Mouse (Mus musculus): ENCODE data around the gene Mtcl1.
A peak's percentile ranks its signal among the peaks of the same experiment; 100 is the strongest.

Gene Mtcl1

DNA sequence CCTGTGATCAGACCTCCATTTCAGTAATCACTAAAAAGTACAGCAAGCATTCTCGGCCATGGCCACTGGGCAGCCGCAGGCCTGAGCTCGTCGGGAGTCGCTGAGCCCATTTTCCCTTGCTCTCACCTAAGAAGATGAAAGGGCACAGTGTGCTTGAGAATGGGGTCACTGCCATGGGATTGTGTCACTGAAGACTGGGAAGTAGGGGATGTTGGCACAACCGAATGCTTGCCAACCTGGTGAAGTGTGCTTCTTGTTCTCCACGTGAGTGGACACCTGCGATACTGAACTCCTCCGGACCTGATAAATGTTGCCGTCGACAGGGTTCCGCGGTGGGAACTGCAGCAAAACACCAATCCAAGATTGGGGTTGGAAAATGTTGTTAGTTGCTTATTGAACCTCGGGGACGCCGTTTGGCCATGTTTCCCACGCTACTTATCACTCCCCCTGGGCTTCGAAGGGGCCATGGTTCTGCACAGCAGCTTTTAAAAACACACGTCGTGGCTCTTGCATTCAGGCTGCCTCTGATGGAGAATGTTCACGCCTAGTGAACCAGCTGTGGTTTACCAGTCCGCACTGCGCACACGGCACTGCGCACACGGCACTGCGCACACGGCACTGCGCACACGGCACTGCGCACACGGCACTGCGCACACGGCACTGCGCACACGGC is 85.6 kb downstream of the Mtcl1 start:
- peak; percentile 69 for DNase-seq (ENCODE audit: low read depth, low spot score)

DNA sequence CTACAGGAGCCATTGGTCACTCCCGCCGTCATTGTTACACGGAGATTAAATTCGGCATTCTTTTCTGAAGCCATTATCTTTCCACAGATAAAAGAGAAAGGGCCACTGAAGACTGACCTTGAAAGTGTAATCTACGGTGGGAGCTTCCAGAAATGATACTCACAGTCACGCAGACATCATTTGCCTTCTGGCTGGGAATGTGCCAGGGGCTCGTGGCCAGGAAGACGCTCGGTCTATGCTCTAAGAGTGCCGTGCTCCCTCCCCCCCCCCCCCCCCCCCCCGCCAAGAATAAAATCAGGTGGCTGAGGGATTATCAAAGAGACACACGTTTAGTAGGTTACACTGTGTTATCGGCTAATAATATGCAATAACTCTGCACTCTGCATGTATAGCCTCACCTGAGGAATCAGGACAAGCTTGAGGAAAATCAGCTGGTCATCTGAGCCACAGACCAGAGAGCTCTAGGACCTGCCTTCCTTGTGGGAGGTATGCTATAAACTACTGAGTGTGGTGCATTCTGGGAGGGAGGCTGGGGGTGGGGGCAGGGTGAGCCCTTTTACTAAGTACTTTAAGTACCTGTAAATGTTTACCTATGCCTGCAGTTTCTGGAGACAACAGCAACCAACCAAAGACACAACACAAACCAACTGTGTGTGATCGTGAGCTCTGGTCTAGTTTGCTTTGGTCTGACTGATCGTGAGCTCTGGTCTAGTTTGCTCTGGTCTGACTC is 87.1 kb downstream of the Mtcl1 start:
- peak; percentile 60 for DNase-seq (ENCODE audit: low read depth, low spot score)

DNA sequence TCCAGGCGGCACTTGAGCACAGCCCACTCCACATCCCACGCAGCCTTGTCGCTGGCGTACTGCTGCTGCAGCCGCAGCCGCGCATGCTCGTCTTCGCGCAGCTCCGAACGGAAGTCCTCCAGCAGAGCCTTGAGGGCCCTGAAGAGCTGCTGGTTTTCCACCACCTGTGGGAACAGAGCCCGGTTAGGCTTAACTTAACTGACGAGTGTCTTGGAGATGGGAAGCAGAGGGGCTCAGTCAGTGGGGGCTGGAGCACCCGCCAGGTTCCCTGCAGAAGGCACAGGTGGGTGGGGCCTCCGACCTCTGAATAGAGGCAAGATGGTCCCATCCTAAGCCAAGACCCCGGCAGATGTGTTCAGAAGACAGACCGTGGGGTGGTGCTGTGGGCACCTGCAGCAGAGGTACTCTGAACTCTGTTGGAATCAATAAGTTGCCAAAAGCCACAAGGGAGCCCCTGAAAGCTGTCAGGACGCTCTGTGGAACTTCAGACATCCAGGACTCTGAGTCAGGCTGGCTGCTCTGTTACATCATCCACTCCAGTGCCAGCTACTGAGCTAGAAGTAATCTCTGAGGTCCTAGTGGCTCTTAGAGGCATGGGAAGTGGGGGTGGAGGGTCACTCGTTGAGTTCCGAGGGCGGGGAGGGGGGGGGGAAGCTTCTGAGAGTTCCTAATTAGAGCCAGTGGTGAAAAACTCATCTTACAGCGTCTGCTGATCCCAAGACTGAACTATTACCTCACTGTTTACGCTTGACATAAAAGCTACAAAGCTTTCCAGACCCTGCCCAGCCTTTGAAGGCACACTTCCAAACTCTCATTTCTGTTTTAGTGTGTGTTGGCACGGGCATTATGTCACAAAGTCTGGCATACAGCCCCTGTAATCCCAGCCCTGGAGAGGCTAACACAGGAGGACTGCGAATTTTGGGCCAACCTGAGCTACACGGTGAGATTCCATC is 91.2 kb downstream of the Mtcl1 start:
- peak; percentile 47 for DNase-seq (ENCODE audit: low read depth, low spot score)

DNA sequence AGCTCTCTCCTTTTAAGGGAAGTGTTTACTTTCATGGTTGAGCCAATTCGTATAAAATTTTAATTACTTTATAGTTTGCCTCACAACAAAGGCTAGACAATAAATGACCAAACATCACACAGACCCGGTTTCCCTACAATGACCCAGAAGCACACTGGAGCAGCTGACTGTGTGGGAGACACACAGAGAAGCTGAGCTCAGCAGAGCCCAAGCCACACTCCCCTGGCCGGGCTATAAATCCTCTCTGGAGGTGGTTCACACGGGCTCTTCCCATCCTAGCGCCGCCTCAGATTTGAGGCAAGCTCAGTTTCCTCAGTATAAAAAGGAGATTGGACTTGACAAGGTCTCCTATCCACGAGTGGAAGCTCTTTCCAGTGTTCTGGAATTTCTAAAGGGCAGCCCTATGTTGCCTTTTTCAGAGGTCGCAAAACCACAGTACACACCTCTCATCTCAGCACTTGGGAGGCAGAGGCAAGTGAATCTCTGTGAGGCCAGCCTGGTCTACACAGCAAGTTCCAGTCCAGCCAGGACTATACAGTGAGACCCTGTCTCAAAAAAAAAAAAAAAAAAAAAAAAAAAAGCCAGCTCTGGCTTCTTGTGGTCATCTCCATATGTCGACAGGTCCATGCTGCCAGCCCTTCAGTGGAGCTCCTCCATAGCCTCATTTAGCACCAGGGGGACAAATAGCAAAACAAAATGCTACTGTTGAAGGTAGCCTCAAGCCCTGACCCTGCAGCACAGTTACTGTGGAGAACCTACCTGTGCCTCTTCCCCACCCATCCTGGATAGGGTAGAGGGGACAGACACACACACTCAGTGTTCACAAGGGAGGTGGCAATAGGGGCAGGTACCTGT is 92.2 kb downstream of the Mtcl1 start:
- no peak for DNase-seq (ENCODE audit: low read depth, low spot score)

DNA sequence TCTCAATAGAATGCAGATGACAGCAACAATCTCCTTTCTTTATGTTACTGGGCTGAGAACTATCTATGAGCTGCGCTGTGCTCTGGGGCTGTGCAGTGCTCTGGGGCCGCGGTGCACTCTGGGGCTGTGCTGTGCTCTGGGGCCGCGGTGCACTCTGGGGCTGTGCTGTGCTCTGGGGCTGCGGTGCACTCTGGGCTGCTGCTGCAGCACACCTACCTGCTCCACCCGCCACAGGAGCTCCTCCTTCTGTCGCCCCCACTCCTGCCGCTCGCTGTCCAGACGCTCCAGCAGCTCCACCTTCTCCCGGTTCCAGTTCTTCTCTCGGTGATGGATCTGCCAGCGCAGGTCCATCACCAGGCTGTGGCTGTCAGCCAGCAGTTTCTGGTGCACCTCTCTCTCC is 95.6 kb downstream of the Mtcl1 start:
- DNase-seq (ENCODE audit: low read depth, low spot score): peak; percentile 45

DNA sequence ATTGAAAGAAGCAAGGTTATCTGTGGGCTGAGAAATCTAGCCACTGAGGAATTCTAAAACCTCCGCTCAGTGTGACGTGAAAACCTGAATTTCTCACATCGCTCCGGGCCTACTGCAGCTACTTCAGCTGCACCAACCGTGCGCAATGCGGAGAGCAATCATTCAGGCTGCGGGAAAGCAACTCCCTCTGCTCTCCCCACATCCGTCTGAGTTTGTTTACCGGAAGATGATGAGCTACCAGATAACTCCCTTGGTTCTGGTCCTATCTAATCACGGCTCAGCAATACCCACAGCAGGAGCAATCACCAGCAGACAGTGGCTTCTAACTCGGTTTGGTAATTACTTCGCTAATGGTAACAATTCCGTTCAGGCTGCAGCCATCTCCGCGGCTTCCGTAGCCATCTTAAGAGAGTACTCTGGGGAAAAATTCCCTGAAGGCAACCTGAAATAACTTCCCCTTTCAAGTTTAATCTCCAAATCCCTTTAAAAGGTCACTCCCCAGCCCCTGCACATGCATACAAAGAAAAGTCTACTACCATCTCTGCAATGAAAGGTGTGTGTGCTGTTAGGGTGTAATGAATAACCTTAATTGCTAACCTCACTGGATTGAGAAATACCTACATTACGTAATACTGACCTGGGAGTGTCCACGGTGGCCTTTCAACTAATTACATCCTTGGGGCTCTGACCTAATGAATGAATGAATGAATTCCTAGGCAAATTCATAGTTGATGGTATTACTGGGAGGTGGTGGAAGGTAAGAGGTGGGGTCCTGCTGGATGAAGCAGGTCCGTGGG is 96.5 kb downstream of the Mtcl1 start:
- DNase-seq (ENCODE audit: low read depth, low spot score): no peak

DNA sequence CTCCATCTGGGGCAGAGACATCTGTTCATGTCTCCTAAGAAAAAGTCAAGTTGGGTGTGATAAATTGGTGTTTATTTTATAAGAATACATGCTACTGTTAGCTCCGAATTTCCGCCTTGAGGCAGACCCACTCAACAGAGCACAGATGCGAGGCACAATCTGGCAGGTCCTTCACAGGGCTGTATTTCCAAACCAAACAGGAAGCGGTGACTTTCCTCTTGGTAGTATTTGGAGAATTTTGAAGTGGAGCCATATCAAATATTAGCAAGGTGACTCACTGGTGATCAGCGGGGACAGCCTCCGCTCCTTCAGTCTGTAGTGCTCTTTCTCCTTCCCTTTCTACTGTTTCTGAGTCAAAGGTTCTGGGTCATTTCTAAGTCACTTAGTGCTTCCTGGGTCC is 97.3 kb downstream of the Mtcl1 start:
- DNase-seq (ENCODE audit: low read depth, low spot score): no peak

DNA sequence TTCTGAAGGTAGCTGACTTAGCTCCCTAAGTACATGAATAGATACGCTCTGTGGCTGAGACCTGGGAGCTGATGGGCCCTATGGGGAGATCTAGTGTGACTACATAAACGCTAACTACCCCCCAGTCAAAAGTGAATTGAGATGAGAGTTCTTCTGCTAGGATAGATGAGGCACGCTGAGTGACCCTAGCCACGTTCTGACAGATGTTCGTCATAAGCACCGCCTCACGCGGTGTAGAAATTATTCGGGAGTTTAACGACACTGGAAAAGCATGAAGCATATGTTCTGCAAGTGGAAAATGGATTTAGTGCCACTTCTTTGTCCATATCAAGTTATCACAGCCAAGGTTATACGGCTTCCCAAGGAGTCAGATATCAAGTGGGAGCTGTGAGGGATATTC is 98.9 kb downstream of the Mtcl1 start:
- DNase-seq (ENCODE audit: low read depth, low spot score): no peak

DNA sequence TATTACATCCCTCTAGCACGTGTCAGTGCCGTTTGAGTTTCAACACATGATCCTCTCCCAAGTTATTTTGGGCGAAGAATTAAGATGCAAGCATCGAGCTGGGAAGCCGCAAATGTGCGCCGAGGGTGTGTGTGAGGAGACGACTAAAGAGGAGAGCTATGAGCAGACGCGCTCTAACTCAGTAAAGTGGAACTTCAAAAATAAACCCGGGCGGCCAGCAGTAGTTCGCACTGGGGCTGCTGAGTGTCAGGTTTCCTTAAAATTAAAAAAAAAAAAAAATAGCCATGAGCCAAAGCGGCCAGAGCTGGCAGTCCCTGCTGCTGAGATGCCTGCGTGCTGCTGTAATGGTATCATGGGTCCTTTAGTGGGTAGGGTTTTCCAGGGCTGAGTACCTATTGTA is 99.4 kb downstream of the Mtcl1 start:
- DNase-seq (ENCODE audit: low read depth, low spot score): no peak

DNA sequence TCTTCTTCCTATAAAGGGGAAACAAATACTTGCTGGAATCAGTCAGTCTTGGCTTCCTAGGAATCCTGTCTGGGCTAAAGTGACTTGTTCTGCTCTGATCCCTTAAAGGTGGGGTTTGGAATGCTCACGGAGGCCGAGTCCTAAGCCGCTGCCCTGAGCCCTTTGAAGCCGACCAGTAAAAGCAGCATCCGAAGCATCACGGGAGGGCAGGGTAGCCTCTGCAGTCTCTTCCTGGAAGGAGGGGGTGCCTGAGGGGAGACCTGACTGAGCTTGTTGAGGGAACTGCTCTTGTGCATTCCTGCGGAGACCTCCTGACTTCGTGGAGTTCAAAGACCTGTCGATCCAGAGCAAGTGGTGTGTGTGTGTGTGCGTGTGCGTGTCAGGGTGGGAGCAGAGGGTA is 103.2 kb downstream of the Mtcl1 start:
- no peak for DNase-seq (ENCODE audit: low read depth, low spot score)

DNA sequence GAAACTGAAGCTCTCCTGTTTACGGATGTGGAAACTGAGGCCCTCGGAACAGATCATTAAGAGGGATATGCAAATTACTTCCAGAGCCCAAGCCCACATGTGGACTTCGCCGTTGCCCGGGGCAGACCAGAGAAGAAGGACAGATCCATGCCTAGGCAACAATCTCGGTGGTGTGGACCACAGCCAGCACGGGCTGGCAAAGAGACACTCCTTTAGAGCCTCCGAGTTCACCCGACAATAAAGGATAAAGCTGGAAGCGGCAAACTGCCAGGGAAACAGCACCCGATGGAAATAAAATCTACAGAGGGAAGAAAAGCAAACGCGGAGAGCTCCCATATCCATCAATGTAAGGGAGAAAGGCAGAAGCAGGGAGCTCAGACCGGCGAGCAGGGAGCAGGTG is 103.9 kb downstream of the Mtcl1 start:
- DNase-seq (ENCODE audit: low read depth, low spot score): no peak

DNA sequence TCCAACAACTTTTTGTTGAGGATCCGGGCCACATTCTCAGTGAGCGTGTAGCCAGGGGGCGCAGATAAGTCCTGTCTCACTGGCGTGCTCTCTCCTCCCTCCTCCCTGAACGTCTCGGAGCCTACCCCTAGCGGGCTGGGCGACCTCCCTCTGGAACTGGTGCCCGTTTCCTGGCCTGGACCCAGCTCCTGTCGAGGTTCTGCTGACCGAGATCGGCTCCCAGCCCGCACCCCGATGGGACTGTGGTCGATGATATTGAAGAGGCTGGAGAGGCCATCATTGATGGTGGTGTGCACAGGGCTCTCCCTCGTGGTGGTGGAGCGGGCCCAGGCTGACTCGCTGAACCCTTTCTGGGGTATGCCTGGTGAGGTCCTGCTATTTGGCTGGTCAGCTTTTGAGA is 106.6 kb downstream of the Mtcl1 start:
- no peak for DNase-seq (ENCODE audit: low read depth, low spot score)

DNA sequence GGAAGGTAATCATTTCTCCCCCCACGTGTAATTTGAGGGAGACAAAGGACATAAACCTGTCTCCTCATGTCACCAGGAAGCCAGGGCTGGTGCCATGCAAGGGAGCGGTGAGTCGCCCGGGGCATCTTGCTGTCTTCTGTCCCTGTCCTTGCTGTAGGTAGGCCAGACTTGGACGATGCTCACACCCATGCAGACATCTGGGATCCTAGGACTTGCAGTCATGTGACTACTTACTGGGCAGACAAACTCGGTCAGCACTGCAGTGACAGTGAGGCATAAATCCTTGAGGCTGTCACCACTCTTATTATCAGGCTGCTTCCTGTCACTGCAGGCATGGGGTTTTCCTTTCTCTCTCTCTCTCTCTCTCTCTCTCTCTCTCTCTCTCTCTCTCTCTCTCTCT is 107.9 kb downstream of the Mtcl1 start:
- DNase-seq (ENCODE audit: low read depth, low spot score): no peak

DNA sequence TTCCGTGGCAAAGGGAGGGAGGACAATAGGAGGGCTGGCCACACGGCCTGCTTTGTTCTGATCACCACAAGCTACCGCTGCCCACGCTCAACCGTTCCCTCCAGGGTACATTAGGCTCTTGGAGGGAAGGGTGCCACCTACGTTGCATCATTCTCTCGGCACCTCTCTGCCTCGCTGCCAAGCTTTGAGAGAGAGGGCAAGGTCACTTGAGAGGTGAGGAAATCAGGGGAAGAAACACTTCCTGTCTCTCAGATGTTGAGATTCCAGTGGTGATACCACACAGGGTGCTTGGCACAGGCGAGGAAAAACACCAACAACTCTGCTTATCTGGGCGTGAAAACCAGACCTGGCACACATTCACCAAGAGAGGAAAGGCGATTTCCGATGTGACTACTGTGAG is 108.8 kb downstream of the Mtcl1 start:
- no peak for DNase-seq (ENCODE audit: low read depth, low spot score)

DNA sequence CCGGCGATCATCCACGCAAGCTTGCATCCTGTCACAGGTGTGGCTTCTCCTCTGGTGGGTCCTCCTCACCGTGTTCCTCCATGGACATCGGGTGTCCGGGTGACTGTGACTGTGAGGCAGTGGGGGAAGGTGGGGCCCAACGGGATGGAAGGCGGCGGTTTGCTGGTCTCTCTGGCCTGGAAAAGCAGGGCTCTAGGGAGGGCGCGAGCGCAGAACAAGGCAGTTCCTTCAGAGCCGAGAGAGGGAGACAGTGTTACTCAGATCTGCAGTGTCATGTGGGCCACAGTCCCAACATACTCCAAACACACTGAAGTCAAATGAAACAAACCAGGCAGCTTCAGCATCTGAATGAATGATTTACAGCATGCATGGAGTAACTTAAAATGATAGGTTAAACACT is 111.6 kb downstream of the Mtcl1 start:
- DNase-seq (ENCODE audit: low read depth, low spot score): peak; percentile 40

DNA sequence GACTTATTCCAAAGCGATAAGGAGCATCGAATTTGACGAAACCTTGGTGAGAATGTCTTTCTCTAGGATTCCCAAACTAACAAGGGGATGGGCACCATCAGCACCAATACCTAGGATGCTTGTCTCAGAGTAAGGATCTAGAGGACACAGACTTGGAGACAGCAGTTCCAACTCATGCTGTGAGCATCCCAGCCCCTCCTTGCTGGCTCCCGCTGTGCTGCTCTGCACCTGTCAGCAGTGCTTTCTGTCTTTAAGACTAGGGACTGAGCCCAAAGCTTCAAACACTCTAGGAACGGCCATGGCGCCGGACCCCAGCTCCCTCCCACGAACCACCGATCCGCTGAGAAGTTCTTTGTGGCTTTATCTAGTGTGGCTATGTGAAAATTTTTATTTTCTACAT is 114.0 kb downstream of the Mtcl1 start:
- peak; percentile 49 for DNase-seq (ENCODE audit: low read depth, low spot score)

DNA sequence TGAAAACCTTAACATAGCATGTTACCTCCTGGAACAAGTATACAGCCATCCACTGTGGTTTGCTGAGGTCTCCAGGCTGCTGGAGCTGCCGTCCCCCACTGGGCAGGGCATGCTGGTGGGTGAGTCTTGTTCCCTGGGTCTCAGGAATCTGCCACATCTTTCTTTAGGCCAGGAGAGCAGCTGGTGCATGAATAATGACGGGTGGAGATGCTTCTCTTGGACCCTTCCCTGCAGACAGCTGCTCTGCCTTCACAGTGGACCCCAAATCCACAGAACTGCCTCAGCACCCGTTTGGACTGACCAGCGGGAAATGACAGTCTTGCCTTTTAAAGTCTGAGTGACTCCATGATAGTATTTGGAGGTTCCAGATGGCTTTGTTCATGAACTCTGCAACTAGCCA is 114.7 kb downstream of the Mtcl1 start:
- no peak for DNase-seq (ENCODE audit: low read depth, low spot score)

DNA sequence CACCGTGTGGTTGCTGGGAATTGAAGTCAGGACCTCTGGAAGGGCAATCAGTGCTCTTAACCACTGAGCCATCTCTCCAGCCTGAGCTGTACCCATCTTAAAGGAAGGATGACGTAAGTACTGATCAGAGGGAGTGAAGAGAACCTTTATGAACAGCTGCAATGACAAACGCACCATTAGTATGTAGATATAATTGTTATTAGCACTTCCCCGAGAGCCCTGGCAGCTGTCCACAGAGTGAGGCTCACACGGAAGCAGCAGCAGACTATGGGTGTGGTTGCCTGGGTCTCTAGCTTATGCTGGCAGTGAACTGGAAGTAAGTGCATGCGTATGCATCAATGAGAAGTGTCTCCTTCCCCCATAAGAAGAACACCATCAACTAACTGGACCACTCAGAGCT is 118.3 kb downstream of the Mtcl1 start:
- peak; percentile 47 for DNase-seq (ENCODE audit: low read depth, low spot score)

DNA sequence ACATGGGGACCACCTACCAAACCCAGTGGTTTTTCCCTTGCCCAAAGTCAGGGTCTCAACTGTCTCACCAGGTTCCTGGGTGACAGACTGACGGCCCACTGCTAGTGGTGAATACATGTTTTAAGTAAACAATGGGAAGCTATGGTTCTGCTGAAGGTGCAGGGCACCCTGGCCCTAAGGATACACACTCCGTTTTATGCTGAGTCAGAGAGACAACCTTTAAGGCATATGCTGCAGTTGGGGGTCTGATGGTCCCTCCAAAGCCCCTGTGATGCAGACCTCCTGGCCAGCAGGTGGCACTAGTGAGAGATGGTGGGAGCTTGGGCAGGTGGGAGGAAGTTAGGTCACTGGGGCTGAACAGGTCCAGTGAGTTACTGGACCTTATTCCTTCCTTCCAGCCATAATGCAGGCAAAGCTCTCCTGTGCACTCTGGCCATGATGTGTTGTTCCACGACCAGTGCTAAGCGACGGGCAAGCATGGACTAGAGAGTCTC is 123.0 kb downstream of the Mtcl1 start:
- DNase-seq (ENCODE audit: low read depth, low spot score): peak; percentile 74

DNA sequence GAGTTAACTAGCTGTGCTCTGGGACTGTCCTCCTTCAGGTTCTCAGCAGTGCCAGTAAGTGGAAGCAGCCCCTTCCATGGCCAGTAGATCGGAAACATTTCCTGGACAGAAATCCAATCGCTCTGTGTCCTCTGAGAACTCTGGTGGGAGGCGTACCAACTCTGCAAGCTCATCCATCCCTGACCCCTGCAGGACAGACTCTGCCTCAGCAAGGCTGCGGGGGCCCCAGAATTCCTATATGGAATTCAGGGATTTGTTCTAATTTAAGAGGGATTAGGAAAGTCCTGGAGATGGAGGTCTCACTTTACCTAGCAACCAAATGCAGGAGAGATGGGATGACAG is 123.4 kb downstream of the Mtcl1 start:
- no peak for DNase-seq (ENCODE audit: low read depth, low spot score)
